Mouse (Mus musculus): ENCODE results near the gene 4933428G20Rik. TPM values are rescaled to one million over a fixed set of nuclear protein-coding genes. Genes with fewer than 3 reads are reported as not detected.

4933428G20Rik gene
- total RNA-seq (2021): not detected

- DNase-seq: no peak
- intact Hi-C loops (cut with DNase I): no loop called here
Observed at GRCm38 (mm10) chr11:97499865-97500719, at the start of gene 4933428G20Rik. Gene 4933428G20Rik (minus strand): TSS chr11:97500340.

GRCm38 (mm10) chr11:97548757-97549156 is 48.6 kb upstream of the 4933428G20Rik start:
- intact Hi-C loops (cut with DNase I): no loop called here
- no peak for DNase-seq

GRCm38 (mm10) chr11:97547957-97548706 is 48.0 kb upstream of the 4933428G20Rik start:
- no peak for DNase-seq
- intact Hi-C loops (cut with DNase I): no loop called here

- DNase-seq: no peak
- intact Hi-C loops (cut with DNase I): no loop called here
Observed at GRCm38 (mm10) chr11:97546804-97547411, 46.8 kb upstream of the 4933428G20Rik start.

GRCm38 (mm10) chr11:97545808-97546560 is 45.8 kb upstream of the 4933428G20Rik start:
- intact Hi-C loops (cut with DNase I): no loop called here

GRCm38 (mm10) chr11:97543883-97544282 is 43.7 kb upstream of the 4933428G20Rik start:
- intact Hi-C loops (cut with DNase I): no loop called here
- DNase-seq: no peak

More at GRCm38 (mm10) chr11:97545808-97546560, 45.8 kb upstream of the 4933428G20Rik start:
- no peak for DNase-seq

GRCm38 (mm10) chr11:97543181-97543733 is 43.1 kb upstream of the 4933428G20Rik start:
- DNase-seq: peak in 1 of 2 experiments; percentile 31
- intact Hi-C loops (cut with DNase I): no loop called here

GRCm38 (mm10) chr11:97542171-97543150 is 42.3 kb upstream of the 4933428G20Rik start:
- no peak for DNase-seq
- intact Hi-C loops (cut with DNase I): no loop called here

GRCm38 (mm10) chr11:97540604-97541003 is 40.5 kb upstream of the 4933428G20Rik start:
- no peak for DNase-seq
- intact Hi-C loops (cut with DNase I): no loop called here

GRCm38 (mm10) chr11:97540136-97540535 is 40.0 kb upstream of the 4933428G20Rik start:
- intact Hi-C loops (cut with DNase I): no loop called here
- DNase-seq: no peak

GRCm38 (mm10) chr11:97539622-97540021 is 39.5 kb upstream of the 4933428G20Rik start:
- intact Hi-C loops (cut with DNase I): no loop called here

GRCm38 (mm10) chr11:97537580-97538089 is 37.5 kb upstream of the 4933428G20Rik start:
- no peak for DNase-seq
- intact Hi-C loops (cut with DNase I): no loop called here

More at GRCm38 (mm10) chr11:97539622-97540021, 39.5 kb upstream of the 4933428G20Rik start:
- DNase-seq: no peak

GRCm38 (mm10) chr11:97536835-97537579 is 36.9 kb upstream of the 4933428G20Rik start:
- intact Hi-C loops (cut with DNase I): no loop called here
- DNase-seq: no peak

- intact Hi-C loops (cut with DNase I): no loop called here
- no peak for DNase-seq
Observed at GRCm38 (mm10) chr11:97536083-97536747, 36.1 kb upstream of the 4933428G20Rik start.

- DNase-seq: no peak
- intact Hi-C loops (cut with DNase I): no loop called here
Observed at GRCm38 (mm10) chr11:97535660-97536059, 35.5 kb upstream of the 4933428G20Rik start.

- intact Hi-C loops (cut with DNase I): no loop called here
- no peak for DNase-seq
Observed at GRCm38 (mm10) chr11:97535308-97535630, 35.1 kb upstream of the 4933428G20Rik start.

Data from heart, postnatal 36 days (tissue).